ENCODE assay signal across 15 mouse cellular contexts in genomic region chr3:147099143-147099713, GRCm38 (mm10).
A peak's percentile ranks its signal among the peaks of the same experiment; 100 is the strongest.
DNase-seq lines count a peak whose midpoint lies in the region; ATAC-seq and TF ChIP-seq lines count a peak whose summit lies in the region.
"Had no signal": no experiment of that assay in that cellular context is flagged by ENCODE, and none has a peak within 500 bp of the region (broad histone marks: within the 10 kb centered on the region; RNA-seq: fewer than 3 reads in every experiment).

No protein-coding gene starts in this region.

- H3K4me1 ChIP-seq in hindbrain, embryonic 16.5 days (ENCODE audit: control insufficient read depth, insufficient read depth, low read depth, low read length), result peaks cover 16% of the 10 kb centered on the region
- H3K4me1 ChIP-seq in hindbrain, embryonic 14.5 days (replicated peaks; ENCODE audit: control insufficient read depth, insufficient read depth, low read length), result peaks cover 36% of the 10 kb centered on the region
- H3K4me1 ChIP-seq in limb, embryonic 14.5 days (ENCODE audit: control insufficient read depth, insufficient read depth, low read length), result peaks cover 24% of the 10 kb centered on the region
- H3K4me1 ChIP-seq: liver, embryonic 15.5 days had no signal

- H3K4me2 ChIP-seq in hindbrain, embryonic 16.5 days (ENCODE audit: low read length), result 0 out of 2 replicates have a peak overlapping the region, but pooled peaks have one; percentile 1
- no peak overlapping the region for H3K4me2 ChIP-seq in hindbrain, embryonic 14.5 days (replicated peaks)
- H3K4me2 ChIP-seq in limb, embryonic 14.5 days (replicated peaks; ENCODE audit: low read depth, low read length, severe bottlenecking), result peak overlapping the region; percentile 25
- H3K4me2 ChIP-seq: liver, embryonic 15.5 days had no signal

- no peak overlapping the region for H3K4me3 ChIP-seq in hindbrain, embryonic 16.5 days (ENCODE audit: low read length)
- no peak overlapping the region for H3K4me3 ChIP-seq in hindbrain, embryonic 14.5 days (replicated peaks; ENCODE audit: low read length)
- no peak overlapping the region for H3K4me3 ChIP-seq in limb, embryonic 14.5 days (replicated peaks; ENCODE audit: low read length)
- H3K4me3 ChIP-seq: gastrocnemius, adult 2 months; liver, embryonic 15.5 days had no signal

- 39% methylated on average over 12 of the region's 12 CpGs for WGBS in hindbrain, embryonic 16.5 days
- WGBS in hindbrain, embryonic 14.5 days, result 41% methylated on average over 12 of the region's 12 CpGs
- WGBS in limb, embryonic 14.5 days, result 25% methylated on average over 12 of the region's 12 CpGs

- no peaks in the 10 kb centered on the region for H3K9me3 ChIP-seq in hindbrain, embryonic 16.5 days (ENCODE audit: control insufficient read depth, low read length)
- no peaks in the 10 kb centered on the region for H3K9me3 ChIP-seq in hindbrain, embryonic 14.5 days (ENCODE audit: control insufficient read depth, low read length)
- no peaks in the 10 kb centered on the region for H3K9me3 ChIP-seq in limb, embryonic 14.5 days (ENCODE audit: control insufficient read depth, low read length)
- H3K9me3 ChIP-seq: liver, embryonic 15.5 days had no signal

- DNase-seq in embryo, embryonic 10 days (ENCODE audit: low spot score), result peak; percentile 23
- DNase-seq in embryo, embryonic 9.5 days (ENCODE audit: extremely low spot score), result no peak
- no peak for DNase-seq in hindbrain, embryonic 14.5 days (ENCODE audit: low spot score)
- DNase-seq in NIH3T3 (ENCODE audit: low read depth), result peak; percentile 37
- DNase-seq in limb, embryonic 14.5 days (ENCODE audit: low spot score), result peak; percentile 50
- DNase-seq in spleen, postnatal 14 days (ENCODE audit: low spot score in 2 of 2), result no peak
- no peak for DNase-seq in testis, postnatal 10 days (ENCODE audit: low spot score)
- DNase-seq: adrenal gland, postnatal 36 days; cerebellum, adult 18-20 months; gastrocnemius, adult 2 months; kidney, adult 18-20 months; layer of hippocampus, postnatal 36 days; thymus, postnatal 36 days had no signal

- no peak overlapping the region for H3K27ac ChIP-seq in hindbrain, embryonic 16.5 days (ENCODE audit: low read depth, low read length)
- H3K27ac ChIP-seq in hindbrain, embryonic 14.5 days, result no peak overlapping the region
- no peak overlapping the region for H3K27ac ChIP-seq in limb, embryonic 14.5 days (replicated peaks; ENCODE audit: low read depth, low read length)
- H3K27ac ChIP-seq: gastrocnemius, adult 2 months; liver, embryonic 15.5 days had no signal

- no peak for TF ChIP-seq POLR2A in limb, embryonic 14.5 days (IDR thresholded peaks at IDR 0.05; ENCODE audit: borderline replicate concordance, extremely low read depth, insufficient read depth, insufficient read length)

- H3K9ac ChIP-seq in hindbrain, embryonic 16.5 days (ENCODE audit: low read depth, low read length), result no peak overlapping the region
- no peak overlapping the region for H3K9ac ChIP-seq in hindbrain, embryonic 14.5 days
- no peak overlapping the region for H3K9ac ChIP-seq in limb, embryonic 14.5 days (ENCODE audit: low read depth, low read length, severe bottlenecking)
- H3K9ac ChIP-seq: liver, embryonic 15.5 days had no signal

- no peaks in the 10 kb centered on the region for H3K27me3 ChIP-seq in hindbrain, embryonic 16.5 days (replicated peaks; ENCODE audit: control insufficient read depth, insufficient read depth, low read length)
- H3K27me3 ChIP-seq in hindbrain, embryonic 14.5 days (ENCODE audit: control insufficient read depth, insufficient read depth, low read length), result no peaks in the 10 kb centered on the region
- H3K27me3 ChIP-seq in limb, embryonic 14.5 days (ENCODE audit: control insufficient read depth, insufficient read depth, low read length), result no peaks in the 10 kb centered on the region
- H3K27me3 ChIP-seq: liver, embryonic 15.5 days had no signal

- ATAC-seq in hindbrain, embryonic 16.5 days, result no peak
- ATAC-seq in hindbrain, embryonic 14.5 days (ENCODE audit: low FRiP score), result no peak
- ATAC-seq in limb, embryonic 14.5 days (ENCODE audit: low FRiP score, low read depth), result peak; percentile 38; the same call in 1 of the 2 replicates

- H3K36me3 ChIP-seq in hindbrain, embryonic 16.5 days (ENCODE audit: control insufficient read depth, insufficient read depth, low read length), result no peaks in the 10 kb centered on the region
- no peaks in the 10 kb centered on the region for H3K36me3 ChIP-seq in hindbrain, embryonic 14.5 days (replicated peaks; ENCODE audit: control insufficient read depth, insufficient read depth)
- H3K36me3 ChIP-seq in limb, embryonic 14.5 days (ENCODE audit: control insufficient read depth, insufficient read depth, low read length), result no peaks in the 10 kb centered on the region
- H3K36me3 ChIP-seq: liver, embryonic 15.5 days had no signal

Comparison
In these comparisons a context has a peak if more than half of its experiments do, and no peak if none do; other contexts are left out.
1. DNase-seq: peak in embryo, embryonic 10 days (single experiment), NIH3T3 (single experiment) and limb, embryonic 14.5 days (single experiment); none in embryo, embryonic 9.5 days (single experiment), hindbrain, embryonic 14.5 days (single experiment), spleen, postnatal 14 days (0 of 2) and testis, postnatal 10 days (single experiment).